Comparison of ENCODE assay signal across 15 mouse cellular contexts in genomic region chr2:169925466-169925865, GRCm38 (mm10).
DNase-seq lines count a peak whose midpoint lies in the region.
"Had no signal": no experiment of that assay in that cellular context is flagged by ENCODE, and none has a peak within 500 bp of the region (broad histone marks: within the 10 kb centered on the region; RNA-seq: fewer than 3 reads in every experiment).

No protein-coding gene starts in this region.

- peak; percentile 43 for DNase-seq in kidney, postnatal 10 days
- DNase-seq in kidney, adult 11 months = no peak
- peak; percentile 31 for DNase-seq in urinary bladder, postnatal 14 days (ENCODE audit: low spot score)
- DNase-seq in urinary bladder, postnatal 25 days (ENCODE audit: low spot score) = no peak
- peak; percentile 47 for DNase-seq in gastrocnemius, postnatal 14 days
- DNase-seq in T-cell, adult 2 months (ENCODE audit: low spot score) = no peak
- DNase-seq in heart, adult 9 months (ENCODE audit: low spot score in 2 of 2) = no peak
- DNase-seq: cerebellum, adult 11 months; cerebellum, adult 9-11 months; forebrain, postnatal 0 days; heart, postnatal 10 days; liver, postnatal 0 days; right cerebral cortex, adult 18-20 months; spleen, adult 18-20 months; thymus, postnatal 4 days had no signal

- intact Hi-C loops in gastrocnemius, postnatal 14 days (cut with DNase I; ENCODE audit: low total_unique reads) = no loop called here

Comparison
In these comparisons a context has a peak if more than half of its experiments do, and no peak if none do; other contexts are left out.
1. DNase-seq: peak in kidney, postnatal 10 days (single experiment), urinary bladder, postnatal 14 days (single experiment) and gastrocnemius, postnatal 14 days (single experiment); none in kidney, adult 11 months (single experiment), urinary bladder, postnatal 25 days (single experiment), T-cell, adult 2 months (single experiment) and heart, adult 9 months (0 of 2).